Mouse (Mus musculus): ENCODE measurements around the gene Pdcd6ip. TPM values are rescaled to one million over a fixed set of nuclear protein-coding genes. Genes with fewer than 3 reads are reported as not detected.

The Pdcd6ip gene
- polyA plus RNA-seq, 1 experiment from 2014 or later, result 56.0 TPM

GRCm38 (mm10) chr9:113708361-113709280 is 562 bp upstream of the Pdcd6ip start:
- 60% methylated on average over 19 of the region's 19 CpGs for WGBS
- Histone ChIP-seq H3K4me3 (ENCODE audit: low read depth, low read length) (peak overlapping the region; percentile 97), H3K27ac (ENCODE audit: low read depth, low read length) (peak overlapping the region; percentile 72; the same call in 1 of the 2 replicates), H3K9ac (ENCODE audit: low read length) (0 out of 2 replicates have a peak overlapping the region, but pooled peaks have one; percentile 95), H3K36me3 (ENCODE audit: control insufficient read depth, insufficient read depth, low read length) (no peaks in the 10 kb centered on the region), H3K27me3 (ENCODE audit: control insufficient read depth, insufficient read depth, low read length) (no peaks in the 10 kb centered on the region), H3K9me3 (ENCODE audit: control insufficient read depth, low read length) (no peaks in the 10 kb centered on the region), H3K4me2 (ENCODE audit: low read depth) (peak overlapping the region; percentile 81), H3K4me1 (ENCODE audit: control insufficient read depth, insufficient read depth, low read length) (peaks cover 8% of the 10 kb centered on the region)
- ATAC-seq (ENCODE audit: insufficient read depth, low FRiP score, low TSS enrichment), result no peak; the same call in 1 of the 2 replicates
- DNase-seq (ENCODE audit: low spot score), result no peak

- H3K27ac ChIP-seq (ENCODE audit: low read depth, low read length), result no peak overlapping the region
- no peaks in the 10 kb centered on the region for H3K27me3 ChIP-seq (ENCODE audit: control insufficient read depth, insufficient read depth, low read length)
- ATAC-seq (ENCODE audit: insufficient read depth, low FRiP score, low TSS enrichment) (no peak), DNase-seq (ENCODE audit: low spot score) (no peak)
- H3K9me3 ChIP-seq (ENCODE audit: control insufficient read depth, low read length), result no peaks in the 10 kb centered on the region
- peak overlapping the region; percentile 97; the same call in 1 of the 2 replicates for H3K4me3 ChIP-seq (ENCODE audit: low read depth, low read length)
- no peaks in the 10 kb centered on the region for H3K36me3 ChIP-seq (ENCODE audit: control insufficient read depth, insufficient read depth, low read length)
- H3K4me2 ChIP-seq (ENCODE audit: low read depth), result peak overlapping the region; percentile 81
- 70% methylated on average over 9 of the region's 9 CpGs for WGBS
- peak overlapping the region; percentile 5 for H3K9ac ChIP-seq (ENCODE audit: low read length)
- peaks cover 8% of the 10 kb centered on the region for H3K4me1 ChIP-seq (ENCODE audit: control insufficient read depth, insufficient read depth, low read length)
Measured at GRCm38 (mm10) chr9:113706841-113707240, 1.2 kb downstream of the Pdcd6ip start.

- Histone ChIP-seq H3K9ac (ENCODE audit: low read length) (no peak overlapping the region), H3K4me3 (ENCODE audit: low read depth, low read length) (no peak overlapping the region), H3K27me3 (ENCODE audit: control insufficient read depth, insufficient read depth, low read length) (no peaks in the 10 kb centered on the region), H3K36me3 (ENCODE audit: control insufficient read depth, insufficient read depth, low read length) (no peaks in the 10 kb centered on the region), H3K9me3 (ENCODE audit: control insufficient read depth, low read length) (no peaks in the 10 kb centered on the region), H3K27ac (ENCODE audit: low read depth, low read length) (no peak overlapping the region), H3K4me2 (ENCODE audit: low read depth) (0 out of 2 replicates have a peak overlapping the region, but pooled peaks have one; percentile 81), H3K4me1 (ENCODE audit: control insufficient read depth, insufficient read depth, low read length) (peaks cover 8% of the 10 kb centered on the region)
- no peak for ATAC-seq (ENCODE audit: insufficient read depth, low FRiP score, low TSS enrichment)
- DNase-seq (ENCODE audit: low spot score), result no peak
- 90% methylated on average over 2 of the region's 2 CpGs for WGBS
Measured at GRCm38 (mm10) chr9:113706108-113706507, 2.0 kb downstream of the Pdcd6ip start.

- H3K27ac ChIP-seq (ENCODE audit: low read depth, low read length), result no peak overlapping the region
- no peak for ATAC-seq (ENCODE audit: insufficient read depth, low FRiP score, low TSS enrichment)
Measured at GRCm38 (mm10) chr9:113701441-113702160, 6.5 kb downstream of the Pdcd6ip start.

DNA sequence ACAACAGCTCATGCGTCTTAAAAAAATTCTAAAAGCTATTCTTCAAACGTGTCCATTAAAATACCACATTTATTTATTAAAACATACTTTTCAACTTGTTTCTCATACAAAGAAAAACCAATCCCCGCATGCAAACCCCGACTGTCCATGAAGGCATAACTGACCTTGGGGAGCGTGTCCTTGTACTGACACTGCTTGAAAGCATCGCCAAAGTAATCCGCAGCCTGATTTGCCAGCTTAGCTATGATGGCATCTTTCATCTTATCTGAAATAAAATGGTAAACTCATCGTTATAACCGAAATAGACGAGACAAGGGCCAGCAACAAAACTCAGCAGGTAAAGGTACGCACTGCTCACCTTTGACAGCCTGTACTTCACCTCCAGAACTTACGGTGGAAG is 20.6 kb downstream of the Pdcd6ip start:
- DNase-seq (ENCODE audit: low spot score), result no peak
- no peak for ATAC-seq (ENCODE audit: insufficient read depth, low FRiP score, low TSS enrichment)
- WGBS, result 97% methylated on average over 12 of the region's 12 CpGs

More at GRCm38 (mm10) chr9:113701441-113702160, 6.5 kb downstream of the Pdcd6ip start:
- no peak overlapping the region for H3K4me2 ChIP-seq (ENCODE audit: low read depth)
- H3K9me3 ChIP-seq (ENCODE audit: control insufficient read depth, low read length), result no peaks in the 10 kb centered on the region
- H3K9ac ChIP-seq (ENCODE audit: low read length), result no peak overlapping the region
- 93% methylated on average over 5 of the region's 5 CpGs for WGBS
- H3K27me3 ChIP-seq (ENCODE audit: control insufficient read depth, insufficient read depth, low read length), result no peaks in the 10 kb centered on the region
- no peak overlapping the region for H3K4me3 ChIP-seq (ENCODE audit: low read depth, low read length)
- H3K4me1 ChIP-seq (ENCODE audit: control insufficient read depth, insufficient read depth, low read length), result peaks cover 2% of the 10 kb centered on the region
- H3K36me3 ChIP-seq (ENCODE audit: control insufficient read depth, insufficient read depth, low read length), result no peaks in the 10 kb centered on the region; the same call in 1 of the 2 replicates
- DNase-seq (ENCODE audit: low spot score), result no peak

DNA sequence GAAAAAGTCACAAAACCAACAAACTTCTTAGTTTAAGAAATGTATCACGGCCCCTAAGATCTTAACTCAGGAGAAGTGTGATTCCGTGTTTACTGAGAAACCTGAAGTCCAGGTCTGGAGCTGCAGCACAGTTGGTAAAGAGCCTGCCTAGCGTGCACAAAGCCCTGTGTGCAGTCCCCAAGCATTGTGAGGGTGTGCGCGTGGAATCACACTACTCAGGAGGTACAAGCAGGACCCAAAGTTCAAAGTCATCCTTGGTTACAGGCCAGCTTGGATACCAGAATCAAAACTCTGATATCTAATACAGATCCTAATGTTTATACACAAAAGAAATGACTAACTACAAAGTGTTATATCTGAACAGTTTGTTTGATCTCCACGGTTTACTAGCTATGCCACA is 34.3 kb downstream of the Pdcd6ip start:
- 98% methylated on average over 6 of the region's 6 CpGs for WGBS
- no peak overlapping the region for H3K27ac ChIP-seq (ENCODE audit: low read depth, low read length)
- ATAC-seq (ENCODE audit: insufficient read depth, low FRiP score, low TSS enrichment), result no peak
- H3K4me2 ChIP-seq (ENCODE audit: low read depth), result no peak overlapping the region
- H3K4me3 ChIP-seq (ENCODE audit: low read depth, low read length), result no peak overlapping the region
- no peaks in the 10 kb centered on the region for H3K9me3 ChIP-seq (ENCODE audit: control insufficient read depth, low read length)
- H3K36me3 ChIP-seq (ENCODE audit: control insufficient read depth, insufficient read depth, low read length), result peaks cover 6% of the 10 kb centered on the region
- no peak for DNase-seq (ENCODE audit: low spot score)
- no peaks in the 10 kb centered on the region for H3K4me1 ChIP-seq (ENCODE audit: control insufficient read depth, insufficient read depth, low read length)
- no peaks in the 10 kb centered on the region for H3K27me3 ChIP-seq (ENCODE audit: control insufficient read depth, insufficient read depth, low read length)
- no peak overlapping the region for H3K9ac ChIP-seq (ENCODE audit: low read length)

More for the DNA sequence above, 20.6 kb downstream of the Pdcd6ip start:
- Histone ChIP-seq H3K36me3 (ENCODE audit: control insufficient read depth, insufficient read depth, low read length) (no peaks in the 10 kb centered on the region; the same call in 1 of the 2 replicates), H3K9ac (ENCODE audit: low read length) (no peak overlapping the region), H3K27me3 (ENCODE audit: control insufficient read depth, insufficient read depth, low read length) (no peaks in the 10 kb centered on the region), H3K4me1 (ENCODE audit: control insufficient read depth, insufficient read depth, low read length) (no peaks in the 10 kb centered on the region), H3K4me3 (ENCODE audit: low read depth, low read length) (no peak overlapping the region), H3K9me3 (ENCODE audit: control insufficient read depth, low read length) (no peaks in the 10 kb centered on the region), H3K4me2 (ENCODE audit: low read depth) (no peak overlapping the region), H3K27ac (ENCODE audit: low read depth, low read length) (no peak overlapping the region)

DNA sequence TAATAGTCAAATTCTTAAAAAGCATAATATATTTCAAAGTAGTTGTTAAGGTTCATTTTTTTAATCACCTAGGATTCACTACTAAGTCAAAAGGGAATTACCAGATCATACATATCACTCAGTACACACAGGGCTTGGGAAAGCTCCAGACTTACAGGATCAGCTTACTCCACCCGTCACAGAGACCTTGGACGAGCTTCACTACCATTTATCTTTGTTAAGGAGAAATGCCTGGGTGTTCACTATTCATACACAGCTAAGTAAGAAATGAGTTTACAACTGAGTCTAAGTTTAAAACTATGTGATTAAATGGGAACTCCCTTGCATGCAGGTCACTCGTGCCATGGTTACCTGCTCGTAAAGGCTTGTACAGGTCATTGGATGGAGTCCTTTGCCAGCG is 35.7 kb downstream of the Pdcd6ip start:
- Histone ChIP-seq H3K36me3 (ENCODE audit: control insufficient read depth, insufficient read depth, low read length) (peaks cover 13% of the 10 kb centered on the region), H3K4me2 (ENCODE audit: low read depth) (no peak overlapping the region), H3K27ac (ENCODE audit: low read depth, low read length) (no peak overlapping the region), H3K9me3 (ENCODE audit: control insufficient read depth, low read length) (no peaks in the 10 kb centered on the region), H3K27me3 (ENCODE audit: control insufficient read depth, insufficient read depth, low read length) (no peaks in the 10 kb centered on the region), H3K9ac (ENCODE audit: low read length) (no peak overlapping the region), H3K4me3 (ENCODE audit: low read depth, low read length) (no peak overlapping the region), H3K4me1 (ENCODE audit: control insufficient read depth, insufficient read depth, low read length) (no peaks in the 10 kb centered on the region)
- ATAC-seq (ENCODE audit: insufficient read depth, low FRiP score, low TSS enrichment), result no peak
- 92% methylated on average over 5 of the region's 5 CpGs for WGBS
- no peak for DNase-seq (ENCODE audit: low spot score)

GRCm38 (mm10) chr9:113670857-113671106 is 37.3 kb downstream of the Pdcd6ip start:
- Histone ChIP-seq H3K4me1 (ENCODE audit: control insufficient read depth, insufficient read depth, low read length) (no peaks in the 10 kb centered on the region), H3K9me3 (ENCODE audit: control insufficient read depth, low read length) (no peaks in the 10 kb centered on the region), H3K4me2 (ENCODE audit: low read depth) (no peak overlapping the region), H3K27me3 (ENCODE audit: control insufficient read depth, insufficient read depth, low read length) (no peaks in the 10 kb centered on the region), H3K4me3 (ENCODE audit: low read depth, low read length) (no peak overlapping the region), H3K27ac (ENCODE audit: low read depth, low read length) (no peak overlapping the region), H3K9ac (ENCODE audit: low read length) (no peak overlapping the region), H3K36me3 (ENCODE audit: control insufficient read depth, insufficient read depth, low read length) (peaks cover 11% of the 10 kb centered on the region)
- WGBS, result 87% methylated on average over 1 of the region's 1 CpGs
- DNase-seq (ENCODE audit: low spot score) (no peak), ATAC-seq (ENCODE audit: insufficient read depth, low FRiP score, low TSS enrichment) (no peak)
